9 mouse cellular contexts compared by ENCODE assay signal in the genomic region with DNA sequence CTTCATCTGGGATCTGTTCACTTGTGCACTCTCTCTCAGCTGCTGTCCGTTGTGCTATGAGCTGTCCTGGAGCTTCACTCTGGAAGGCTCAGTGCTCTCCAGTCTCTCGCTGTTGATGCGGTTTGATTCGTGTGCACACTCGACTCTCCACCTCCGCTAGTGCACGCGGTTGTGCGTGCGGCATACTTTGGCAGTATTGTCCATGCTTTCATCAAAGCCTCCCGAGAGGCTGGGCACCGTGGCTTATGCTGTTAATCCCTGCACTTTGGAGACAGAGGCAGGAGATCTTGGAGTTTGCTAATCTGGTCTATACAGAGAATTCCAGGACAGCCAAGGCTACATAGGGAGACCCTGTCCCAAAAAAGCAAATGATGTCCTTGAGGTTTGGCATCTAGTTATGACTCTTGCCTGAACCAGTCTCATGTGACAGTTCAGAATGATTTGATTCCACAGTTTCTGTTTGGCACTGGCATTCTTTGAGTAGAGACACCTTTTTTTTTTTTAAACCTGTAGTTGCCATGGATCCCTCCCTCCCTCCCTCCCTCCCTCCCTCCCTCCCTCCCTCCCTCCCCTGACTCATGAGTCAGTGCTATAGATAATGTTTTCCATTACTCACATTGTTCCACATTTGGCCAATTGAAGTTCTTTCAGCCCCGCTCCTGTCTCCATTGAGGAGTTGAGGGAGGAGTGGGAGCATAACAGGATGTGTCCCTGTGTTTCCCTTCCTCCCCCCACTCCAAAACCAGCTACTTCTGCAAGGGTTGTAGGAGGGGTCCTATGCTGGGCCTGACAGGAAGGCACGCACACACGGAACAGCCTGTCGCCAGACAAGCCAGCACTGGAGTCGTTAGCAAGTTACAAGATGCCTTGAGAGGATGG.
DNase-seq lines count a peak whose midpoint lies in the region; ATAC-seq and TF ChIP-seq lines count a peak whose summit lies in the region.
"Had no signal": no experiment of that assay in that cellular context is flagged by ENCODE, and none has a peak within 500 bp of the region (broad histone marks: within the 10 kb centered on the region; RNA-seq: fewer than 3 reads in every experiment).

No protein-coding gene starts in this region.

- no peak for TF ChIP-seq CTCF in left cerebral cortex, adult 2 months (IDR thresholded peaks at IDR 0.05)

- no peaks in the 10 kb centered on the region for H3K9me3 ChIP-seq in embryonic facial prominence, embryonic 10.5 days
- H3K9me3 ChIP-seq in stomach, embryonic 14.5 days (ENCODE audit: control insufficient read depth, low read depth, low read length): no peaks in the 10 kb centered on the region
- H3K9me3 ChIP-seq: hindbrain, embryonic 15.5 days had no signal

- H3K4me1 ChIP-seq in embryonic facial prominence, embryonic 10.5 days: peaks cover 56% of the 10 kb centered on the region
- peaks cover 40% of the 10 kb centered on the region for H3K4me1 ChIP-seq in stomach, embryonic 14.5 days (ENCODE audit: control insufficient read depth, insufficient read depth, low read length)

- H3K27me3 ChIP-seq in embryonic facial prominence, embryonic 10.5 days (replicated peaks; ENCODE audit: low read depth, poor library complexity, severe bottlenecking): no peaks in the 10 kb centered on the region
- H3K27me3 ChIP-seq in stomach, embryonic 14.5 days (ENCODE audit: control insufficient read depth, insufficient read depth, low read length): no peaks in the 10 kb centered on the region
- H3K27me3 ChIP-seq: hindbrain, embryonic 15.5 days had no signal

- 85% methylated on average over 17 of the region's 17 CpGs for WGBS in embryonic facial prominence, embryonic 10.5 days
- 78% methylated on average over 17 of the region's 17 CpGs for WGBS in stomach, embryonic 14.5 days

- no peak overlapping the region for H3K4me2 ChIP-seq in stomach, embryonic 14.5 days (replicated peaks; ENCODE audit: low read depth, low read length)
- H3K4me2 ChIP-seq: hindbrain, embryonic 15.5 days had no signal

- H3K36me3 ChIP-seq in embryonic facial prominence, embryonic 10.5 days (replicated peaks): peaks cover 56% of the 10 kb centered on the region
- peaks cover 7% of the 10 kb centered on the region for H3K36me3 ChIP-seq in stomach, embryonic 14.5 days (ENCODE audit: control insufficient read depth, insufficient read depth, low read length)
- H3K36me3 ChIP-seq: hindbrain, embryonic 15.5 days had no signal

- no peak for ATAC-seq in stomach, embryonic 14.5 days (ENCODE audit: insufficient number of reproducible peaks, insufficient read depth, low FRiP score, low read depth)

- intact Hi-C loops in left cerebral cortex, adult 2 months (cut with DNase I): loop anchor here (5.0 kb wide), 3 partner anchors 84 to 219 kb away; no protein-coding TSS in a partner anchor

- peak; percentile 35 to 53 for DNase-seq in left cerebral cortex, adult 2 months (ENCODE audit: extremely low spot score in 1 of 2, low spot score in 2 of 2)
- no peak for DNase-seq in left cerebral cortex, adult 9 months (ENCODE audit: low spot score in 2 of 2)
- peak; percentile 27 for DNase-seq in R1 (ENCODE audit: low read depth, low spot score)
- no peak for DNase-seq in embryonic facial prominence, embryonic 10.5 days (ENCODE audit: low spot score)
- DNase-seq in heart, postnatal 4 days: peak; percentile 60
- DNase-seq in lung, postnatal 10 days: peak; percentile 52
- DNase-seq in ovary, postnatal 36 days (ENCODE audit: low spot score): no peak

- no peak overlapping the region for H3K9ac ChIP-seq in stomach, embryonic 14.5 days (replicated peaks; ENCODE audit: low read depth, low read length)
- H3K9ac ChIP-seq: hindbrain, embryonic 15.5 days had no signal

- H3K27ac ChIP-seq in left cerebral cortex, adult 2 months: peak overlapping the region; percentile 78
- peak overlapping the region; percentile 64 for H3K27ac ChIP-seq in embryonic facial prominence, embryonic 10.5 days (replicated peaks)
- peak overlapping the region; percentile 11; the same call in 1 of the 2 replicates for H3K27ac ChIP-seq in stomach, embryonic 14.5 days (ENCODE audit: low read length)

- H3K4me3 ChIP-seq in left cerebral cortex, adult 2 months: no peak overlapping the region
- no peak overlapping the region for H3K4me3 ChIP-seq in embryonic facial prominence, embryonic 10.5 days
- no peak overlapping the region for H3K4me3 ChIP-seq in stomach, embryonic 14.5 days (ENCODE audit: low read depth, low read length)
- H3K4me3 ChIP-seq: hindbrain, embryonic 15.5 days had no signal

Comparison
In these comparisons a context has a peak if more than half of its experiments do, and no peak if none do; other contexts are left out.
1. DNase-seq: peak in left cerebral cortex, adult 2 months (2 of 2), R1 (single experiment), heart, postnatal 4 days (single experiment) and lung, postnatal 10 days (single experiment); none in left cerebral cortex, adult 9 months (0 of 2), embryonic facial prominence, embryonic 10.5 days (single experiment) and ovary, postnatal 36 days (single experiment).
2. H3K27ac ChIP-seq: peak in every context shown above with its lines; median percentile 78 in left cerebral cortex, adult 2 months; 64 in embryonic facial prominence, embryonic 10.5 days; 11 in stomach, embryonic 14.5 days.